Mouse (Mus musculus): ENCODE results near the gene Esp38. TPM values are rescaled to one million over a fixed set of nuclear protein-coding genes. Genes with fewer than 3 reads are reported as not detected.
"Not testable (repeated sequence)": the region's sequence is repeated elsewhere in the genome, so short reads cannot be mapped to it uniquely, and the experiment has no call there.

Esp38 gene
- total RNA-seq (2021), result not detected
- long read RNA-seq, experiment 1, result 0 reads
- long read RNA-seq, experiment 2, result 0 reads

DNA sequence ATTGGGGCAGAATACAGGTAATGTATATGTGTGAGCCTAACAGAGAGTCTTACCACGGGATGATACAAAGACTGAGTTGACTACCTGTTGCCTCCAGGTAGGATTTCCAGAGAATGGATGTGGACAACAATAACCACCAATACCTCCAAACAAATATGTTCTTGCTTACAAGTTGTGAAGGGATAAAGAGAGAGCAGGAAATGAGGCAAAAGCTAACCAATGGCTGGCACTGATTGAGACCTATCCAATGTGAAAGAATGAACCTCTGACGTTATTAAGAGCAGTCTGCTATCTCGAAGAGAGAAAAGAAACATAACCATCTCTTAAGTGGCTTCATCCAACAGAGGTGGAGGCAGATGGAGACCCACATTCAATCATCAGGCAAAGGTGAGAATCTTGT lies at the start of gene Esp38:
Gene Esp38, plus strand, starts transcription at position 301 of the 400 bp plus-strand sequence.
- no peak for DNase-seq (ENCODE audit: low spot score in 2 of 2)

DNA sequence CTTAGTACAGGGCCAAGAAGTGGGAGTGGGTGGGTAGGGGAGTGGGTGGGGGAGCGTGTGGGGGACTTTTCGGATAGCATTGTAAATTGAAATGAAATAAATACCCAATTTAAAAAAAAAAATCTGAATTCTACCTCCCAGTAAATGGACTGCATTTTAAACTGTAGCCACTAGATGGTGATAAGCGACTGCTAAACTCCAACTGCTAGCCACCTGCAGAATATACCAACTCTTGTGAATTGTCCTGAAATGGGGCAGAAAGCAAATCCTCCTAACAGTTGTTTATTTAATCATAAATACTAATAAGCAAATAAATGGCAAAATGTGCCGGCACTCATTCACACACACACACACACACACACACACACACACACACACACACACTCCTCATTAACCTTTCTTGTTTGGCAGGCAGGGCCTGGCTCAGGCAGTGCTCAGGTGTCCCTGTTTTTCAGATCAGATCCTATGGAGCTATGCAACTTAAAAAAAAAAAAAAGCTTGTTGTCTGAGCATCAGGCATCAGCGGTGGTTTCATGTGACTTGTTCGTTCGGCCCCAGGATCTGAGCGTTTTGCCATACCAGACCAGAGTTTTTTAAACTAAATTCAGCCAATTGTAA lies 47.3 kb upstream of the Esp38 start:
- not testable (repeated sequence) for DNase-seq (ENCODE audit: low spot score in 2 of 2)

Other genes starting within 250 kb of the Esp38 start
- gene AC192777.2, start 144.9 kb downstream of the Esp38 start, total RNA-seq (2021), result not detected

Data from adrenal gland, postnatal 4 days (tissue).